Mouse (Mus musculus): ENCODE data around the gene Kntc1.

Kntc1 gene

DNA sequence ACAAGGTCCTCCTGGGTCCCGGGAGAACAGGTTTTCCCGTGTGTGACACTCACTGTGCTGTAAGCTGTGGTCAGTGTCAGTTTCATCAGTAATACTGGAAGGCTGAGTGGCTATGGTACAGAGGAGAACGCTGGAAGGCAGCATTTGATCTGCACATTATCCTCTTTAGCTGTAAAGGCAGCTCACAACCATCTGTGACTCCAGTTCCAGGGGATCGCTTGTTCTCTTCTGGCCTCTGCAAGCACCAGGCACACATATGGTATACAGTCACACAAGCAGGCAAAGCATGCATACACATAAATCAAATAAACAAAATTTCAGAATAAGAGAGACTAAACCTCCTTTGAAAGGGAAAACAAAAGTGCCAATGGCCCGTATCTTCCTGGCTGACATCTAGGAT lies 59.0 kb downstream of the Kntc1 start:
- no peak for DNase-seq (ENCODE audit: low read depth, low spot score)

DNA sequence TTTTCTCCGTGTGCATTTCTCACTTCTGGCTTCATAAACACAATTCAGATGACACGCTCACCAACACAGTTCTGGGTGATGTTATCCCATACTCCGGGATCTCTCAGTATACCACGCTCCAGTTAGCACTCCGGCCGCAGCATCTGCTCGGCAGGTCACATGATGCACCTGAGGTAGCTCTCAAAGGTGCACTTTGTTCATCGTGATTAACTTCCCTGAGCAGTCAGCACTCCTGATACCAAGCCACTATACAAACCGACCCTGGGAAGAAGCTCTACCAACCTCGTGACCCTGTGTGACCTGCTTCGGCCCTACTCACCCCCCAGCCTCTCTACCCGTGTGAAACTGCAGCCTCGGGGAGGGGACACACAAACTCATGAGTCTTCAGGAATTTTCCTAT lies 59.6 kb downstream of the Kntc1 start:
- no peak for DNase-seq (ENCODE audit: low read depth, low spot score)

DNA sequence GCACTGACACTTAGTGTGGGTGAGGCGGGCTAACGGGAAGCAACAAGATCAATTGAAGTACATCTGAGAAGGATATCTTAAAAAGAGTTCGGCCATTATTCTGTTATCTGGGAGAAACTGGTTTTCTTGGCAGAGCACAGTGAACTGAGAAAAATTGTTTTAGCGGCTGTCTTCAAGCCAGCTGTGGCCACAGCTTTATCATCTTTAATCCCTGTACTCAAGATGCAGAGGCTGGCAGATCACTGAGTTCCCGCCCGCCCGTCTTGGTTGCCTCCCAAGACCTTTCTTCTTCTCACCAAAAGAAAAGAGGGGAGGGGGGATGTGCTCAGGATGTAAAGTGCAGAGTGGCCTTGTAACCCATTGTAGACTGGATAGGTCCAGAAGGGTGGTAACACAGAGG lies 67.4 kb downstream of the Kntc1 start:
- no peak for DNase-seq (ENCODE audit: low read depth, low spot score)

DNA sequence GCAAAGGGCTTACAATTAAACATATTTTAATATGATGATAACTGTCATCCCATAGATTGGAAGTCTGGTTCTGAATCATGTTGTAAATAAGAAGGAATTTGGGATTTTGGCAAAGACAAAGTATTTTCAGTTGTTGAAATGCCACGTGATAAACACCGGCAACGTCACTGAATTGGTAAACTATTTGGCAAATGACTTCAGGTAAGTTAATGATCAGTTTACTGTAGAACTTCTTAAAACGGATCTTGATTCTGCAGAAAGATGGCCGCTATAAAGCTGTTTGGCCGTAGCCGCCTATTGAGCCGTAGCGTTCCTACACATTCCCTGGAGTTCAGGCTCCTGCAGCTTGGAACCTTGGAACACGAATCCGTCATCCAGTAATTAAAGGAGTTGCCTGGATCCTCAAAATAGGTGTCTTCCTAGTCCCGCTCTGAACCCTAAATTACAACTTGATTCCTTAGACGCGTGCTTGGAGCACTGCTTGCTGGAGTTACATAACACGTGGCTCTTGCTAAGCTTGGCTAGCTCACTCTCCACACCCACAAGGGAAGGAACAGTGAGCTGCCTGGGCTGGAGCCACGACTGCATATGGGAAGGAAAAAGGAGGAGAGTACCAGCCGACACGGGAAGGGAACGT lies 69.5 kb downstream of the Kntc1 start:
- DNase-seq (ENCODE audit: low read depth, low spot score), result peak; percentile 83

DNA sequence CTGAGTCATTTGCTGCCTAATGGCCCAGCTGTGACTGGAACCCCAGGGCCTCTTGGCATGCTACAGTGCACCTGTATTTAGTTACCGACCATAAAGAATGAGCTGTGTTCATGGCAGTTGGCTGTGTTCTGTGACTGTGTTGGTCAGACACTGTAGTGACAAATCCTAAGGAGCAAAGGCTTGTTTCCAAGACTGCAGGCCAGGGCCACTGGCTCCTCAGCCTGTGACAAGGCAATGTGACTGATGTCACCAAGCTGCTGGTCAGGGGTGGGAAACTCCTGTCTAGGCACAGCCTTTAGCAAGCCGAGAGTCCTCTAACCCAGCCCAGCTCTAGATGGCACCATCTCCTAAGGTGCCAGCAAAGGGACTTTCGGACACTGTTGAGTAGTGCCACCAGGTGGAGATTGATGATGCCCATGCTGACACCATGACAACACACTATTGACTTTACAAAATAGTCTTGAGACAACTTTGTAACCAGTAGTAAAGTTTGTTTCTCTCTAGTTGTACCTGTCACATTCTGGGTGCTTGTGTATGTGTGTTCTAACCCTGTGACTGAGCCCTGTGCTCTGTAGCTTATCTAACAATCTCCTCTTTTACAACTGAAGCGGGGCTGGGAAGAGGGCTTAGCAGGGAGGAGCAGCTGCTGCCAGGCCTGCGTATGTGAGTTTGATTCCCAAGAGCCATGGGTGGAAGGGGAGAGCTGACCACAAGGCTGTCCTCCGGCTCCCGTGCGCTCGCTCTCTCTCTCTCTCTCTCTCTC lies 71.2 kb downstream of the Kntc1 start:
- DNase-seq (ENCODE audit: low read depth, low spot score), result no peak

DNA sequence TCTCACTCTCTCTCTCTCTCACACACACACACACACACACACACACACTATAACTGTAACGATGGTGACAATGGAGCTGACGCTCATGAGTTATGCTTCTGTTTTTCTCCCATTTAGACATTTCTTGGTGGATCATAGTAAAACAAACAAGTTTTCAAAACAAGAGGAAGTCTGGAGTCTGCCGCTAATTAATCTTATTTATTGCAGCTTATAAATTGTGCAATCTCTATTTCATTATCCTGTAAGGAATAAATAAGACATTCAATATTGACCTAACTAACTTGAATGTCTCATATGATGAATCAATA lies 71.7 kb downstream of the Kntc1 start:
- DNase-seq (ENCODE audit: low read depth, low spot score), result no peak

DNA sequence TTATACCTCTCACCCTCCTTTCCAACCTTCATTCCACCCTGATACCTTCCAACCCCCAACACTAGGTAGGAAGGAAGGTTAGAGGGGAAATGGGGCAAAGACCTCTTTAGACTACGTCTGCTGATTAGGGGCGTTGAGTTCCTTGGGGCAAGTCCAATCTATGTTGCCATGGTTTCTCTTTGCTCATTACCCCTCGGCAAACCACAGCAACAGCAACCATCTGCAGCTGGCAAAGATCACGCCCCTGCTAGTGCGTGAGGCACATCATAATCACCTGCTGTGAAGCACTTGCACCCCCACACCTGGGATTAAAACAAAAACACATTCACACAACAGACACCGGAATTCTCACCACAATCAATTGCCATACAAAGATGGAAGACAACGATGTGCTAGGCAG lies 73.2 kb downstream of the Kntc1 start:
- no peak for DNase-seq (ENCODE audit: low read depth, low spot score)

DNA sequence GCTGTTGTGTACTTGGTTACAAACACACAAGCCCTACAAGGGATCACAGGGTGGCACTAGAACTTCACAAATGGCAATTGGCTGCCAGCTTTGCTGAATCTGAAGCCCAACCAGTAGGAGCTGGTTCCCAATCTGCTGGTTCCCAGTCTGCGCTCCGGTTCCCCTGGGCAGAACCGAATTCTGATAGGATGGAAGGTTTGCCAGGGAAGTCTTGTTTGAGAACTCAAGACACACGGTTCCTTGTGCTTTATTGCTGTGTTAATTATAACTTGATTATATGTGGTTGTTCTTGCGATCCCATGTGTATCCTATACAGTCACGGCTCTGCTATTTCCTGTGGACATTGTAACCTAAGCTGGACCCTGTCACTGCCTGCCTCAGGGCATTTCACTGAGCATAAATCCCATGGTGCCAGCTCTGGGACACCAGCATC lies 78.2 kb downstream of the Kntc1 start:
- no peak for DNase-seq (ENCODE audit: low read depth, low spot score)

DNA sequence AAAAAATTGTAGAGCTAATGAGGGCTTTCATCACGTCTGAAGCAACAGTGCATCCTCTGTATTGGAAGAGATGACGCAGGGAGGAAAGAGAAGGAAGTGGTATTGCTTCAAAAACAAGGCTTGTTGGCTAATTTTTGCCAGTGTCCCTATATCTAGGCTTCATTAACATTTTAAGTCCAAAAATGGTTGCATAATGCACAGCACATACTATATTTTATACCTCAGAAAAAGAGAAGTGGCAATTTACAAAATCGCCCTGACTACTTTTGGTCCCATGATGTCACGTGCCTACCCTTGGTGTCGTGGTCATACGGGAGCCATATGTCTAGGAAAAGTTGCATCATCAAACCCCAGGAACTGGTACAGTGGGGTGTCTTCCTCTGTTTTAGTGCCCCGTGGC lies 82.8 kb downstream of the Kntc1 start:
- no peak for DNase-seq (ENCODE audit: low read depth, low spot score)

DNA sequence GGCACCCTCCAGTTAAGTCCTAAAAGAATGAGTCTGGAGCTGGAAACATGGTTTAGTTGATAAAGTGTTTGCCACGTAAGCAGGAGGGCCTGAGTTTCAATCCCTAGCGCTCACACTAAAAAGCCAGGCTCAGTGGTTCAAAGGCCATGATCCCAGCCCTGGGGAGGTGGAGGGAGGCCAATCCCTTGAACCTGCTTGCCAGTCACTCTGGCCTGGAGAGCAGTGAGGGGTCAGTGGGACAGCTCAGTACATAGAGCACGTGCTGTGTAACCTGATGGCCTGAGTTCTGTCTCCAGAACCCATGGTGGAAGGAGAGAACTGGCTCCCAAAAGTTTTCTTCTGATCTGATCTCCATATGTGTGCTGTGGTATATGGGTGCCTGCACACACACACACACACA lies 85.3 kb downstream of the Kntc1 start:
- DNase-seq (ENCODE audit: low read depth, low spot score), result no peak

DNA sequence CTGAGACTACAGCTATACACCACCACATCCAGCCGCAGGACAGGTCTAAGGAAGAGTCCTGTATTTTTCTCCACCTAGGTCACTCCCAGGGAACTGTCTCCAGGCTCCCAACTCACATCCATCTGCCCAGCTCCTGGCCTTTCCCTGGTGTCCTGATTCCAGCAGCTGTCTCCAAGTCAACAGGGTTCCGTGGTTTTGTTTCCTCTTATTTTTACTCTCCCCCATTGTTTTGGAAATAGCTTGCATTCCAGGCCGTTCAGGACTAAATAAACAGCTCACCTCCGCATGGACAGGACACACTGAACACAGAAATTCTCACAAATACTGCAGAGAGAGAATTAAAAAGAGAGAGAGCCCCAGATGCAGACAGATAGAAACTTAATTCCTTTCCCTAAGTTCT lies 87.9 kb downstream of the Kntc1 start:
- no peak for DNase-seq (ENCODE audit: low read depth, low spot score)

DNA sequence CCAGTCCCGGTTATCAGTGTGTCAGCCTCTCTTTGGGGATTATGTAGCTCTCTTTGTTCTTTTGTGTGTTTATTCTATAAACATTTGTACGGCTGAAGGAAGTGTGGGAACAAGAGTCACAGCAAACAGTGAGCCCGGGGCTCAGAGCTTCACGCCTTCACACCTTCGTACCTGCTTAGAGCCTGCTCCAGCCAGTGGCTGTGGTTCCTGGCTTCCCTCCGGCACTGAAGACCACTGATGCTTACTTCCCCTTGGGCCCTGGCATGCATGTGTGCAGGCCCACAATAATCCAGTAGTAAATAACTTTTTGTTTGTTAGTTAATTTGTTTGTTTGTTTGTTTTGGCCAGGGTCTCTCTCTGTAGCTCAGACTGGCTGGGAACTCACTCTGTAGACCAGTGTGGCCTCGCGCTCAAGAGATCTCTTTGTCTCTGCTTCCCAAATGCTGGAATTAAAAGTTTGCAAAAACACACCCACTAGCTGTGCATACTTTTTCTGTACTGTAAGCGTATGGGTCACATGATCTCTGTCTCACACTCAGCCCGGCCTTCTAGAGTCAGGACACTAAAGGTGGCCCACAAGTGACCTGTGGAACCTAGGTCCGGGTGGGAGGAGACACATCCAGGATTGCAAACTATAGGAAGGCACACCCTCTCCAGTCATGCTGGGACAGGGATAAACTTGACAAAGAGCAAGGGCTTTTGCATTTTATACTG lies 92.9 kb downstream of the Kntc1 start:
- no peak for DNase-seq (ENCODE audit: low read depth, low spot score)

DNA sequence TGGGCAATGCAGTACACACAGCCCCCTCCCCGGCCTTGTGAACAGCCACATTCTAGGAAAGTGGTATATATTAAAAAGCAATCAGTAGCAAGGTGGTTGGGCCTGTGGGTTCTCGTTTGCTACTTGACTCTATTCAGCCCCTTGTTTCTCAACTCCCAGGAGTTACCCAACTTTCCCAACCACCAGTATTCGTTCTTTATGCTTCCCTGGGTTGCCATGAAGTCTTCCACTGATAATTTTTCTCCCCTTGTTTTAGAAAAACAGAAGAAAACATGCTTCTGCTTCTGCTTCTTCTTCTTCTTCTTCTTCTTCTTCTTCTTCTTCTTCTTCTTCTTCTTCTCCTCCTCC lies 93.4 kb downstream of the Kntc1 start:
- DNase-seq (ENCODE audit: low read depth, low spot score), result no peak

DNA sequence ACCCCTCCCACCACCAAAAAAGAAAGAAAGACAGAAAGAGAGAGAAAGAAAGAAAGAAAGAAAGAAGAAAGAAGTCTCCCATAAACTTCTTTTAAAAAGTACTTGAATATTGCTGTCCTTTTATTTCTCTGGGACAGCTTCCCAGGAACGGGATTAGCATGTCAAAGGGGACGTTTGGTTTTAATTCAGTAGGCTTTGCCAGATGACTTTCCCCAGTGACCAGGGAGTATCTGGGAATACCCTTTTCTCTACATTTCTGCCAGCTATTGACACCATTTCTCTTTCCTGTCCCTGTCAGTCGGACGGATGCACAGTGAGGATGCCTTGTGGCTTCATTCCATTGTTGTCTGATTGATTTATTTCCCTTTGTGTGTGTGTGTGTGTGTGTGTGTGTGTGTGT lies 94.3 kb downstream of the Kntc1 start:
- DNase-seq (ENCODE audit: low read depth, low spot score), result no peak

DNA sequence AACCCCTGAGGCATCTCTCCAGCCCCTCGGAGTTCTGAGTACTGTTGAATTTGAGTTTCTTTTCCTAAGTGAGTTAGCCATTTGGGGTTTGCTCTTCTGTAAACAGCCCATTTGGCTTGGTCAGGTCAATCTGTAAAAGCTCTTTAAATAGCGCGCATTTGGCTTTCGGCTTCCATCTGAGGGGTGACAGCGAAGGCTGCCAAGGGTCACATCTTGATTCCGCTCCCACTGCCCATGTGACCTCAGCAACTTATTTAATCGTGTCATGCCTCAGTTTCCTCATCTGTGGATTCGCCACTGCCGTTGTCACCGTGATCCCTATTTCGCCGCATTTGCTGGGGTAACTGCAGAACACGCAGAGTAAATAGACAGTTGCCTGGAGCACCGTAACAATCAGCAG lies 94.8 kb downstream of the Kntc1 start:
- DNase-seq (ENCODE audit: low read depth, low spot score), result no peak

DNA sequence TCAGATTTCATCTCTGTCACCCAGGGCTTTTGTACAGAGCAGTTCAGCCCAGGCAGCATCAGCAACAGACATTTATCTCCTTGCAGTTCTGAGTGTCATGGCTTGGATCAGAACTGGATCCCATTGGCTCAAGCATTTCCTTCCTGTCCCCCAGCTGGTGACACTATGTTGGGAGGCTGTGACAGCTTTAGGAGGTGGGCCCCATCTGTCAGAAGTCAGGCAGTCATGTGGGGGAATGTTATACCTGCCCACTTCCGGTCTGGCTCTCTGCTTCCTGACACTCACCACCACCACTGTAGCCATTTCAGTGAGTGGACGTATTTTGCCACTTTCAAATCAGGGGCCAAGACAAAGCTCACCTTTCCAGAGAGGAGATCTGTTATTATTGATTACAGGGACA lies 101.9 kb downstream of the Kntc1 start:
- no peak for DNase-seq (ENCODE audit: low read depth, low spot score)

DNA sequence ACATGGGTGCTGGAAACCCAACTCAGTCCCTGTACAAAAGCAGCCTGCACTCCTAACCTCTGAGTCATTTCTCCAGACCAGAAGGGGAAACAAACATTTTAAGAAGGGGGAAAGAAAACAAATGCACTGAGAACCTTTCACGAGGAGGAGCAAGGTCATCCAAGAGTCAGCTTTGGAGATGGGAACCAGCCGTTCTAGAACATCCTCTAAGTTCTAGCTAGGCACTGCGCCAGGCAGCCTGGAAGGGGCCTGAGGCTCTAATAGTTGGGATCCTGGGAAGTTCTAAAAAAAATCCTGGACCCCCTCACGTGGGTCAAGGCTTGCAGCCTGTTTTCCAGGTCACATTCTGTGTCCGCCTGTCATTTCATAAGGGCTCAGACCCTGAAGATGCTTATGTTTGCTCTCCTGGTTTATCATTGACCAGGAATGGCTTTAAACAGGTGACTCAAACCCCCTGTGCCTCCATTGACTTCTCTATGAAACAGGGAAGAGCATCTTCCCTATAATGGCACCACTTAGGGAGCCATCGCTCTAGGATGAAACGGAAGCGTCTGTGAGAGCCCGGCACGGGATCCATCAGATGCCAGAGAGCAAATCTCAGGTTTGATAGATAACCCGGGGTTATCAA lies 104.5 kb downstream of the Kntc1 start:
- DNase-seq (ENCODE audit: low read depth, low spot score), result no peak

DNA sequence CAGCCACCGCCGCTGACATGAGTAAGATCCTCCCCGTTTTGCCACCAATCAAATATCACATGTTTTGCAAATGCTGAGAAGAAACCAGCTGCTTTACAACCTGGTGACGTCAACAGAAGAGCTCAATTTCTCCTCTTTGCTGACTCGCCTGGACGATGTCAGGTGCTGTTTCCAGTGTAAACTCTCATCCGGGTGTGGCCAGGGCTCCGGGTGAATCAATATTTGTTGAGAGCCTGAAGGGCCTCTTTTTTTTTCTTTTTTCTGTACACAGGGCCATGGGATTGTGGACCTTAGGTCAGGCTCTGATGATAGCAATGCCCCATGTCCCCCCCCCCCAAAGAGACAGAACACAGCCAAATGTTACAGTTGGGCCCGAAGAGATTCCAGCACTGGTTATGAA lies 105.0 kb downstream of the Kntc1 start:
- DNase-seq (ENCODE audit: low read depth, low spot score), result no peak

DNA sequence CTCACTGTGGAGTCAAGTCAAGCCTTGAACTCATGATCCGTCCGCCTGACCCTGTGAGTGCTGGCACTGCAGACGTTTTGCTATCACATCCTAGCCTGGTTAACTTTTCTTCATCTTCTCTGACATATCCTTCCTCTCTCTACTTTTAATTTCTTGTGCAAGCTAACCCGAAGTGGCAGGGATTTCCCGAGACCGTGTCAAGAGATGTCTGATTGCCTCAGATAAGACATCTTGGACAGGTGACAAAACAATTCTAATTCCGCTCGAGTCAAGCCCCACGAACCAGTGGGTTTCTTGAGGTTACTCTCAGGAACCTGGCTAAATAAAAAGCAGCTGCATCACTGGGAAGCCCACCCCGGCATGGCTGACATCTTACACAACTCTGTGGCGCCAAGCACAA lies 109.3 kb downstream of the Kntc1 start:
- no peak for DNase-seq (ENCODE audit: low read depth, low spot score)

DNA sequence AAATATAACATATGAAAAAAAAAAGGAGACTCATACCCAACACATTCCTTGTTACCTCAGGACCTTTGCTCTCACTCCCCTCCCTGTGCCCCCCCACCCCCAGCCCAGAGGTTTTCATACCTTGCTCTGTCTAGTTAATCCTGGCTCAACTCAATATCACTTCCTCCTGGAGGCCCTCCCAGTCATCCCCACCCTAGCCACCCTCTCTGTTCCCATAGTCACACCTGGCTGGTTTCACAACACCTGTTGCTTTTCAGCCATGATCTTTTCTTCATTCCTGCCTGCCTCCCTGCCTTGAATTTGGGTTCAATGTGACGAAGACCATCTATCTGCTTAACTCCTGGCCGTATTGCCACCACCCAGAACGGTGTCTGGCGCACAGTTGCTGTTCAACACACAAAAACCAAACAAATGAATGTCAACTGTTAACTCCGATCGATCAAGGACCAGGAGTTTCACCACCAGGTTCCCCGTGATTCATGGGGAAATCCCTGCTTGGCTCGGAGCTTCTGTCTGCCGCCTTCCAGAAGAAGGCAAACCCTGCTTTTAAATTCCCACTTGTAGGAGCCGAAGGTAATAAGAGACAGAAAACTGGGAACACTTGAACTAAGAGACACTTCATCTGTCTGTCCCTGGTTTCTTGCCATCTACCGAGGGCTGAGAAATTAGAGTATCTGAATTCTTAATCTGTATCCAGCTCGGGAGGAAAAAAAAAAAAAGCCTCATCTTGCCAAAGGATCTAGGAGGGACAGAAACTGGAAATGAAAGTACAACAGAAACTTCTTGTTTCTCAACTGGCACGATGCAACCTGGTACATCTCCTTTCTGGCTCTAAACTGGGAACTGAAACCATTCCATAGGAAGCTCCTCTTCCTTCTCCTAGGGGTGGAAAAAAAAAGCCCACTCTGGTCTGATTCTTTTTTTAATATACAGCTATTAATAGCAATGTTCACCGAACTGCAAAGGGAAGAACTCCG lies 113.1 kb downstream of the Kntc1 start:
- DNase-seq (ENCODE audit: low read depth, low spot score), result peak; percentile 32

DNA sequence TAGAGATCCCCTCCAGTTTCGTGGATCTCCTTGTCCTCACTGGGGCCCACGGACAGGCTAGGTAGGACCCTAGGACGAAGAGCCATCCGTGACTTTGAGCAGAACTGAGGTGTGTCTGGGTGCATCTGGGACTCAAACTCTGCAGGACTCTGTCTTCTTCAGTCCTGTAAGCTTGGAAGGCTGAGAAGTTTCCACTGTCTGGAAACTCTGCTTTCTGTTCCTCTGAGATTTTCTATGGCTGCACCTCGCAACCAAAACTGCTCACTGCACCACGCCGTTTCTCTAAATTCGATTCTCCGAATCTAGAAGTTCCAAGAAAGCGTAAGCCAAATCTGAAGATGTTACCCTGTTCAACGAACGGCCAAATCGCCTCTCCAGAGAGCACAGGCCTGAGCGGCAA lies 114.4 kb downstream of the Kntc1 start:
- DNase-seq (ENCODE audit: low read depth, low spot score), result no peak

DNA sequence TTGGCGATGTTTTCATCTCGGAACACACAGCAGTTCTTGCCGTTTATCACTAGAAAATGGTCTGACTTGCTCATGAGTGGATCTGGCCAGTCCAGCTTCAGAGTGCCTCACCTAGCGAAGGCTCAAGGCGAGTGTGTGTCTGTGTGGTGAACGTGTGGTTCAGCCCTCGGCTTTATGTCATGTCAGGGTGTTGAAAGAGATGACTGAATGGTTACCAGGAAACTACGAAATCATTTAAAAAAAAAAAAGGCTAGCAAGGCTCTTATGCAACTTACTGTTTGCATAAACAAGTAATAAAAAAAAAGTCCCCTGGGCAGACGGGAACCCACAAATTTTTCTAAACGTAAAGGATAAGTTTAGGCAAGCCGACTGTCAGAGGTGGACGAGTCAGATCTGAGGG lies 115.8 kb downstream of the Kntc1 start, which contains the start of gene Hcar2:
Gene Hcar2 (minus strand): TSS at position 135 of the 400 bp plus-strand sequence.
- DNase-seq (ENCODE audit: low read depth, low spot score), result no peak

Data from telencephalon, adult 2 months (tissue).